Mouse (Mus musculus) thymus, adult 18-20 months (tissue): ENCODE results near the gene Zfp872.

Experiments
- DNase-seq, 2 experiments: peaks; one replicate each; pipeline ENCODE4 v3.0.0; 2022; ENCODE audit warnings: mixed read lengths in 2 of 2

Zfp872 gene

GRCm38 (mm10) chr9:22172318-22172717 is 15.6 kb upstream of the Zfp872 start:
- DNase-seq: no peak

GRCm38 (mm10) chr9:22196412-22196811 is 8.5 kb downstream of the Zfp872 start:
- DNase-seq: no peak

GRCm38 (mm10) chr9:22213785-22214194 is 25.9 kb downstream of the Zfp872 start:
- no peak for DNase-seq

- DNase-seq: no peak
Measured at GRCm38 (mm10) chr9:22214549-22214948, 26.7 kb downstream of the Zfp872 start.

- DNase-seq: no peak
Measured at GRCm38 (mm10) chr9:22216705-22217104, 28.8 kb downstream of the Zfp872 start.

GRCm38 (mm10) chr9:22217858-22218493 is 30.1 kb downstream of the Zfp872 start:
- DNase-seq: no peak

GRCm38 (mm10) chr9:22224066-22224465 is 36.2 kb downstream of the Zfp872 start:
- DNase-seq: no peak

GRCm38 (mm10) chr9:22224536-22225503 is 36.9 kb downstream of the Zfp872 start:
- peak; percentile 18 to 54 for DNase-seq

- peak; percentile 95 to 99 for DNase-seq
Measured at GRCm38 (mm10) chr9:22225581-22226388, 37.9 kb downstream of the Zfp872 start, which contains the start of gene Zfp809. Gene Zfp809 (plus strand): TSS chr9:22225714.

- peak in 1 of 2 experiments; percentile 5 for DNase-seq
Measured at GRCm38 (mm10) chr9:22226389-22226673, 38.4 kb downstream of the Zfp872 start.

GRCm38 (mm10) chr9:22226846-22227245 is 39.0 kb downstream of the Zfp872 start:
- peak in 1 of 2 experiments; percentile 8 for DNase-seq

- DNase-seq: no peak
Measured at GRCm38 (mm10) chr9:22229386-22230026, 41.6 kb downstream of the Zfp872 start.

GRCm38 (mm10) chr9:22230061-22230460 is 42.2 kb downstream of the Zfp872 start:
- DNase-seq: no peak

- DNase-seq: no peak
Measured at GRCm38 (mm10) chr9:22230556-22230955, 42.7 kb downstream of the Zfp872 start.

- DNase-seq: no peak
Measured at GRCm38 (mm10) chr9:22240001-22240400, 52.1 kb downstream of the Zfp872 start.

- DNase-seq: no peak
Measured at GRCm38 (mm10) chr9:22244242-22244641, 56.4 kb downstream of the Zfp872 start.
